Mouse (Mus musculus) stomach, postnatal 0 days (tissue): ENCODE measurements around the gene Stard9.

Experiments
- CTCF ChIP-seq: IDR thresholded peaks from 2 replicates; pipeline ENCODE4 v1.5.1; 2016; ENCODE audit warnings: antibody characterized with exemption, low read depth, mild to moderate bottlenecking, moderate library complexity
- EP300 ChIP-seq: optimal IDR thresholded peaks from 2 replicates; pipeline ENCODE3; 2016; ENCODE audit warnings: antibody characterized with exemption

GRCm38 (mm10) chr2:120697767-120698166 is 68.8 kb downstream of the Stard9 start:
- TF ChIP-seq CTCF: no peak
- no peak for TF ChIP-seq EP300
